16 mouse cellular contexts compared by ENCODE assay signal in the genomic region with DNA sequence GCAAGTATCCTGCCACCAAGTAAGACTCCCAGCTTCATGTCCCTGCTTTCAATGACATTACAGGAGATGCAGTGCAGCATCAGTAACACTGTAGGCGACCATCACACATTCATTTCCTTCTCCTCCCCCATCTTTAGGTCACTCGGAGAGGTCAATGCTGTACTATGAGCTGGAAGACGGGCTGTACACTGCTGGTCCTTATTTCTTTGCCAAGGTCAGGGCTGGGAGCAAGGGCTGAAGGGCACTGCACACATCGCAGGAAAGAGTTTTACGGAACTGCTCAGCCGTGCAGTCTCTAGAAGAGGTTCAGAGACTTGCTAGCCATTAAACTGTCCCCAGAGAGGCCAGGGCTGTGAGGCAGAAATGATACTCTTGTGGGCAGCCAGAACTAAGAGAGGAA. TPM values are rescaled to one million over a fixed set of nuclear protein-coding genes. Genes with fewer than 3 reads are reported as not detected.
"Had no signal": no experiment of that assay in that cellular context is flagged by ENCODE, and none has a peak within 500 bp of the region (broad histone marks: within the 10 kb centered on the region; RNA-seq: fewer than 3 reads in every experiment).

No protein-coding gene starts in this region.

- H3K4me3 ChIP-seq: hindbrain, embryonic 13.5 days; limb, embryonic 15.5 days; liver, embryonic 12.5 days; midbrain, embryonic 10.5 days; midbrain, embryonic 15.5 days; neural tube, embryonic 13.5 days had no signal

- ATAC-seq: hindbrain, postnatal 0 days; liver, embryonic 12.5 days; midbrain, embryonic 15.5 days had no signal

- H3K4me1 ChIP-seq: midbrain, embryonic 15.5 days had no signal

- DNase-seq: lung, embryonic 14.5 days; lung, postnatal 10 days; lung, postnatal 4 days had no signal

- H3K36me3 ChIP-seq: hindbrain, embryonic 13.5 days; limb, embryonic 15.5 days; liver, embryonic 12.5 days; midbrain, embryonic 10.5 days; midbrain, embryonic 15.5 days; neural tube, embryonic 13.5 days had no signal

- H3K27me3 ChIP-seq: midbrain, embryonic 15.5 days had no signal

- H3K9me3 ChIP-seq: hindbrain, embryonic 13.5 days; limb, embryonic 15.5 days; liver, embryonic 12.5 days; midbrain, embryonic 10.5 days; midbrain, embryonic 15.5 days; neural tube, embryonic 13.5 days had no signal

- H3K9ac ChIP-seq: hindbrain, embryonic 13.5 days; limb, embryonic 15.5 days; liver, embryonic 12.5 days; lung, embryonic 14.5 days; midbrain, embryonic 15.5 days; neural tube, embryonic 13.5 days had no signal

- H3K4me2 ChIP-seq: hindbrain, embryonic 13.5 days; limb, embryonic 15.5 days; liver, embryonic 12.5 days; lung, embryonic 14.5 days; midbrain, embryonic 15.5 days; neural tube, embryonic 13.5 days had no signal

- H3K27ac ChIP-seq: hindbrain, embryonic 13.5 days; hindbrain, postnatal 0 days; limb, embryonic 15.5 days; liver, embryonic 12.5 days; midbrain, embryonic 10.5 days; midbrain, embryonic 15.5 days; neural tube, embryonic 13.5 days had no signal

RNA-seq across cellular contexts. Expression of gene Abcg5, which starts 13.7 kb away (rescaled TPM):
- total RNA-seq: layer of hippocampus, adult 8-10 months; layer of hippocampus, postnatal 14 days; left cerebral cortex, adult 18-20 months; left cerebral cortex, postnatal 14 days; megakaryocyte, adult 5-6 weeks had no signal

RNA-seq across cellular contexts. Expression of gene Abcg8, which starts 20.4 kb away (rescaled TPM):
- total RNA-seq: hindbrain, postnatal 0 days; layer of hippocampus, adult 8-10 months; layer of hippocampus, postnatal 14 days; megakaryocyte, adult 5-6 weeks had no signal
- polyA plus RNA-seq: hindbrain, postnatal 0 days; intestine, embryonic 14.5 days; midbrain, embryonic 15.5 days; neural tube, embryonic 13.5 days had no signal
